Mouse (Mus musculus): ENCODE results near the gene Dgkz. TPM values are rescaled to one million over a fixed set of nuclear protein-coding genes. Genes with fewer than 3 reads are reported as not detected.

Gene Dgkz
- polyA plus RNA-seq, 1 experiment = 1,103 TPM

DNA sequence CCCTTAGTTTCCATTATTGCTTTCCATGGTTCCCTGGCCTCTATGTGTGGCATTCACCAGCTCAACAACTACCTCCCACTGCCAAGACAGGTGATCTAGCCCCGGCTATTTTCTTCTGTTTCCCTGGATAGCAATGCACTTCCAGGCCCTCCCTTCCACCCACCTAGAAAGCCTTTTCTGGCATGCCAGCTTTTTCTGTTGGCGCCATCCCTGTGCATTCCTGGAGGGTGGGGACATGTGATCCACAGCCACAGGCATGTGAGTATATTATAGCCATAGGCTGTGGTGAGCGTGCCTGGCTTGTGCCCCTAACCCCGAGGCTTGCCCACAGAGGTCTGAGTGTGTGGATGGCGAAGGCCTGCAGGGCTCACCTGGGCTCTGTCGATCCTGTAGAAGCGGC is 39.5 kb downstream of the Dgkz start:
- TF ChIP-seq POLR2A (IDR thresholded peaks at IDR 0.05; ENCODE audit: control insufficient read depth, extremely low read depth, insufficient read depth, low read length, poor library complexity) = no peak
- TF ChIP-seq CTCF (IDR thresholded peaks at IDR 0.05; ENCODE audit: borderline replicate concordance, control insufficient read depth, extremely low read depth, insufficient read depth, low read length, poor library complexity) = no peak
- Histone ChIP-seq H3K36me3 (ENCODE audit: control insufficient read depth, insufficient read depth, low read length) (peaks cover 83% of the 10 kb centered on the region), H3K27ac (ENCODE audit: control insufficient read depth, insufficient read depth, low read length) (no peak overlapping the region), H3K4me1 (replicated peaks; ENCODE audit: control insufficient read depth, insufficient read depth, low read length) (peaks cover 22% of the 10 kb centered on the region), H3K27me3 (ENCODE audit: control insufficient read depth, insufficient read depth, low read length) (no peaks in the 10 kb centered on the region; the same call in 1 of the 2 replicates), H3K4me3 (ENCODE audit: control insufficient read depth, insufficient read depth, low read length) (no peak overlapping the region)
- no peak for DNase-seq
- WGBS = 98% methylated on average over 7 of the region's 7 CpGs

DNA sequence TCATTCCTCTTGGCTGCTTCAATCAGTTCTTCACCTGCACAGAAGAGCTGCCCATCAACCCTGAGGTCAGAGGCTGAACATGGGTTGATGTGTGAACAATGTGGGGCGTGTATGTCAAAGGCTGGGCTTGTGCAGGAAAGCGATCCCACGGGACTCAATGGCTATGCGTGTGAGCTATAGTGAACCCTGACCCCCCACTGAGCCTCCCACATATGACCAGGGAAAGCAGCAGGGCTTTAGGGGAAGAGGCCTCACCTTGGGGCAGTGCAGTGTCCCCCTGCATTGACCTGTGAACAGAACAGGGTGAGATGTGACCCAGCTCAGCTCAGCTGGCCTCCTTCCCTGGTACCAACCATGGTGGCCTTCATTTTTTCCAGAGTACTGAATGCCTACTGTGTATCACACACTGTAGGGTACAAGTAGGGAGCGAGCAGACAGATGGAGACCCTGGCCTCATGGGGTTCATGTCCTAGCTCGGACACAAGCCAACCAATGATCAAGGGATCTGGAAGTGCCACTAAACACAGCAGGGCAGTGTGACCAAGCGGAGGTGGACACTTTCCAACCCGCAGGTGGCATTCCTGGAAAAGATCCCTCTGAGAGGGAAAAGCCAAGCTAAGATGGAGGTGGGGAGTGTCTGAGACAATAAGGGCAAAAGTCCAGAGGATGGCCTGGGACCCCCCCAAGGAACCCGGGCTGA is 40.7 kb downstream of the Dgkz start:
- DNase-seq = no peak
- H3K36me3 ChIP-seq (ENCODE audit: control insufficient read depth, insufficient read depth, low read length) = peaks cover 73% of the 10 kb centered on the region
- 96% methylated on average over 9 of the region's 9 CpGs for WGBS

DNA sequence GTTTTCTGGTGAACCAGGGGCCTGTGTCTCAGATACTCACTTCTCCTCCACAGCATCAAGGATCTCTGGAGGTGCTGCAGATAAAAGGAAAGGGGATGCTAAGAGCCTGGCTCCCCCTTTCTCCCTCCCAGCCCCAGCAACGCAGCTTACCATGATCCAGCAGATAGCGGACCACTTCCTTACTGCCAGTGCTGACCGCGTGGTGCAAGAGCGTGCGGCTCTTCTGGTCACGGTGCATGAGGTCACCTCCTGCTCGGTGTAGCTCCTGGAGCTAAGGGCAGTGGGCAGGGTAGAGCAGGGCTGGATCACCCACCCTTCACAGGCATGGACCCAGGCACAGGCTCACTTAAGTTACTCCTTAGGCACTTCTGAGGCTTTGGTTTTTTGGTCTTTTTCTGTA is 41.6 kb downstream of the Dgkz start:
- WGBS = 78% methylated on average over 8 of the region's 8 CpGs
- TF ChIP-seq CTCF (IDR thresholded peaks at IDR 0.05; ENCODE audit: borderline replicate concordance, control insufficient read depth, extremely low read depth, insufficient read depth, low read length, poor library complexity) = no peak
- no peak for TF ChIP-seq POLR2A (IDR thresholded peaks at IDR 0.05; ENCODE audit: control insufficient read depth, extremely low read depth, insufficient read depth, low read length, poor library complexity)
- peaks cover 28% of the 10 kb centered on the region for H3K4me1 ChIP-seq (replicated peaks; ENCODE audit: control insufficient read depth, insufficient read depth, low read length)
- peaks cover 64% of the 10 kb centered on the region for H3K36me3 ChIP-seq (ENCODE audit: control insufficient read depth, insufficient read depth, low read length)
- no peak overlapping the region for H3K4me3 ChIP-seq (ENCODE audit: control insufficient read depth, insufficient read depth, low read length)
- no peaks in the 10 kb centered on the region; the same call in 1 of the 2 replicates for H3K27me3 ChIP-seq (ENCODE audit: control insufficient read depth, insufficient read depth, low read length)
- H3K27ac ChIP-seq (ENCODE audit: control insufficient read depth, insufficient read depth, low read length) = no peak overlapping the region
- DNase-seq = no peak

More for the DNA sequence above, 40.7 kb downstream of the Dgkz start:
- TF ChIP-seq CTCF (IDR thresholded peaks at IDR 0.05; ENCODE audit: borderline replicate concordance, control insufficient read depth, extremely low read depth, insufficient read depth, low read length, poor library complexity) (no peak), POLR2A (IDR thresholded peaks at IDR 0.05; ENCODE audit: control insufficient read depth, extremely low read depth, insufficient read depth, low read length, poor library complexity) (no peak)
- Histone ChIP-seq H3K27ac (ENCODE audit: control insufficient read depth, insufficient read depth, low read length) (no peak overlapping the region), H3K27me3 (ENCODE audit: control insufficient read depth, insufficient read depth, low read length) (no peaks in the 10 kb centered on the region; the same call in 1 of the 2 replicates), H3K4me1 (replicated peaks; ENCODE audit: control insufficient read depth, insufficient read depth, low read length) (peaks cover 28% of the 10 kb centered on the region), H3K4me3 (ENCODE audit: control insufficient read depth, insufficient read depth, low read length) (no peak overlapping the region)

DNA sequence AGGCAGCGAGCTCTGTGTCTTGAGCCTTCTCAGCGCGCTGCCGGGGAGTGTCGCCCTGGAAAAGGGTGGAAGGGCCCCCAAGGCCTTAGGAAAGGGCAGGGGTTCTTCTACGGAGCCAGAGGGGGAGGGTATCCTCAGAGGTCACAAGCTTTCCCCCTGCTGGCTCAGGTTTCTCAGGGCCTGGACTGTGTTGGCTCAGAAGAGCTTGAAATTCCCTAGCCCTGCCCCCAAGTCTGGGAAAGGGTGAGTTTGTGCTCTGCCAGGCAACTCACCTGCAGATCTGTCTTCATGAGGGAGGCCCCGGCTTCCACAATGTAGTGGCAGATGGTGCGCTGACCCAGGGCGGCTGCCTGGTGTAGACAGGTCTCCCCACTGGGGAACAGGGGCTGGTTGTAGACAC is 42.2 kb downstream of the Dgkz start:
- no peak for DNase-seq
- Histone ChIP-seq H3K4me1 (replicated peaks; ENCODE audit: control insufficient read depth, insufficient read depth, low read length) (peaks cover 28% of the 10 kb centered on the region), H3K36me3 (ENCODE audit: control insufficient read depth, insufficient read depth, low read length) (peaks cover 58% of the 10 kb centered on the region), H3K27ac (ENCODE audit: control insufficient read depth, insufficient read depth, low read length) (no peak overlapping the region), H3K27me3 (ENCODE audit: control insufficient read depth, insufficient read depth, low read length) (no peaks in the 10 kb centered on the region; the same call in 1 of the 2 replicates), H3K4me3 (ENCODE audit: control insufficient read depth, insufficient read depth, low read length) (no peak overlapping the region)
- WGBS = 96% methylated on average over 9 of the region's 9 CpGs
- no peak for TF ChIP-seq POLR2A (IDR thresholded peaks at IDR 0.05; ENCODE audit: control insufficient read depth, extremely low read depth, insufficient read depth, low read length, poor library complexity)
- no peak for TF ChIP-seq CTCF (IDR thresholded peaks at IDR 0.05; ENCODE audit: borderline replicate concordance, control insufficient read depth, extremely low read depth, insufficient read depth, low read length, poor library complexity)

DNA sequence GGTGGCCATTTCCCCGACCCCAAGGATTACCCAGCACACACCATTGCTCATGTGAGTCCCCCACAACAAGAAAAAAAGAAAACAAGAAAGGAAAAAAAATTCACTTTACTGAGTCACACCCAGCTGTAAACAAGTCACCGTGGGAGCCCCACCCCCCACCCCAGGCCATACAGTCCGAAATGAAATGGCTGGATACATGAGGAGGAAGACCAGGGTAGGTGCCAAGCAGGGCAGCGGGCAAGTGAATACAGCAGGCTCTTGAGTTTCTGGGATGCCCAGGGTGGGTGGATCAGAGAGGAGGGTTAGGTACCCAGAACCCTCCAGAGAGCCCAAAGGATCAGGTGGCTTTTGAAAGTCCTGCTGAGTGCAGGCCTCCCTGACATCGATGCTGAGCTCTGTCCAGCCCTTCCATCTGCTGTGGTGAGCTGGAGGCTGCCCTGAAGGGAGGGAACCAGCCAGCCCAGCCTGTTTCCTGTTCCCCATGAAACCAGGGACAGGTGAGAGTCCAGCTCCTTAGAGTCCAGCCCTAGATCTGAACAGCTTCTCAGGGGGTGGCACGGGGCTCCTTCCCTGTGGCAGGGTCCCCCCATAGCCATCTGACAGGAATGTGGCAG is 42.8 kb downstream of the Dgkz start:
- peaks cover 52% of the 10 kb centered on the region for H3K36me3 ChIP-seq (ENCODE audit: control insufficient read depth, insufficient read depth, low read length)
- no peak overlapping the region for H3K27ac ChIP-seq (ENCODE audit: control insufficient read depth, insufficient read depth, low read length)
- H3K27me3 ChIP-seq (ENCODE audit: control insufficient read depth, insufficient read depth, low read length) = no peaks in the 10 kb centered on the region; the same call in 1 of the 2 replicates
- peaks cover 32% of the 10 kb centered on the region for H3K4me1 ChIP-seq (replicated peaks; ENCODE audit: control insufficient read depth, insufficient read depth, low read length)
- 68% methylated on average over 6 of the region's 6 CpGs for WGBS
- TF ChIP-seq POLR2A (IDR thresholded peaks at IDR 0.05; ENCODE audit: control insufficient read depth, extremely low read depth, insufficient read depth, low read length, poor library complexity) (no peak), CTCF (IDR thresholded peaks at IDR 0.05; ENCODE audit: borderline replicate concordance, control insufficient read depth, extremely low read depth, insufficient read depth, low read length, poor library complexity) (no peak)
- no peak overlapping the region for H3K4me3 ChIP-seq (ENCODE audit: control insufficient read depth, insufficient read depth, low read length)
- no peak for DNase-seq

DNA sequence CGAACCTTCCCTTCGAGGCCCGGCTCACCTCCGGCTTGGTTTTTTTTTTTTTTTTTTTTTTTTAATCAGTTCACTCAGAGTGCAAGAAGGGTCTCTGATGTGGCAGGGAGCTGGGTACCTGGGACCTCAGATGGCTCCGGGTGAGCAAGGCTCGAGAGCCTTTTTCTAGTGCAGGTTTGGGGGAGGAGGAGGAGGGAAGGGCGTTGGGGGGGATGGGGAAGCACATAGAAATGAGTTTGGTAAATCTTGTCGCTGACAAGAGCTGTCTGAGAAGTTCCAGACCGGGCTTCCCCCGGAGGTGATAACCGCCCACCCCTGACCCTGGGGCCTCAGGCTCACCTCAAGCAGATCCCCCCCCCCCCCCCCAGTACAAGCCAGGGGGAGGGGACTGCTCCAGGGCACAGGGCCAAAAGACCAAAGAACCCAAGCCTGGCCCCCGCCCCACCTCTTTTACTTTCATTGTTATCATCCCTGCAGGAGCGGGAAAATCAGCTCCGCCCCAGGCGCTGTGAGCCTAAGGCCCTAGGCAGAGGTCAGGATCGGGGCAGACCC is 43.4 kb downstream of the Dgkz start, which contains the start of gene Mdk:
Mdk (minus strand) TSS at position 138 of the 552 bp plus-strand sequence.
- DNase-seq = no peak
- H3K27ac ChIP-seq (ENCODE audit: control insufficient read depth, insufficient read depth, low read length) = no peak within 1 kb of the TSS
- no peaks in the 10 kb centered on the region; the same call in 1 of the 2 replicates for H3K27me3 ChIP-seq (ENCODE audit: control insufficient read depth, insufficient read depth, low read length)
- H3K36me3 ChIP-seq (ENCODE audit: control insufficient read depth, insufficient read depth, low read length) = peaks cover 46% of the 10 kb centered on the region
- H3K4me1 ChIP-seq (replicated peaks; ENCODE audit: control insufficient read depth, insufficient read depth, low read length) = peaks cover 32% of the 10 kb centered on the region
- H3K4me3 ChIP-seq (ENCODE audit: control insufficient read depth, insufficient read depth, low read length) = 0 out of 2 replicates have a peak within 1 kb of the TSS, but pooled peaks have one; percentile 2
- TF ChIP-seq POLR2A (IDR thresholded peaks at IDR 0.05; ENCODE audit: control insufficient read depth, extremely low read depth, insufficient read depth, low read length, poor library complexity) = no peak
- no peak for TF ChIP-seq CTCF (IDR thresholded peaks at IDR 0.05; ENCODE audit: borderline replicate concordance, control insufficient read depth, extremely low read depth, insufficient read depth, low read length, poor library complexity)
- WGBS = 24% methylated on average over 16 of the region's 16 CpGs
